Mouse (Mus musculus) liver, embryonic 11.5 days (tissue): ENCODE measurements at regions not wholly inside any gene's neighbourhood (a gene's known extent, or its start where the extent isn't known, plus 50 kb on each side); places are given as distances from the start of the nearest gene placed in this dataset.
A peak's percentile ranks its signal among the peaks of the same experiment; 100 is the strongest.

Source experiments
- ATAC-seq: fragments of 200-750 bp; cut with Nextera tagmentation; replicated peaks from 2 replicates; pipeline ENCODE4 v1.8.0; 2017; ENCODE audit warnings: moderate number of reproducible peaks, mild to moderate bottlenecking, moderate TSS enrichment, moderate library complexity; ENCODE audit not compliant: low FRiP score
- DNase-seq: peaks from one replicate; pipeline ENCODE4 v3.0.0-alpha.2; 2017; ENCODE audit warnings: low spot score
- H3K27ac ChIP-seq: fragments of 300-500 bp; sonication (generic); 2 replicates; pipeline ENCODE4 v1.5.1; 2014; ENCODE audit warnings: mild to moderate bottlenecking, low read depth, low read length, control low read depth
- H3K27me3 ChIP-seq: fragments of 300-500 bp; sonication (generic); replicated peaks from 2 replicates; pipeline ENCODE4 v1.6.1; 2014; ENCODE audit warnings: low read length, mixed read lengths; ENCODE audit not compliant: control insufficient read depth, insufficient read depth
- H3K36me3 ChIP-seq: fragments of 300-500 bp; sonication (generic); 2 replicates; pipeline ENCODE4 v1.6.1; 2014; ENCODE audit warnings: mild to moderate bottlenecking, low read length, moderate library complexity, mixed read lengths; ENCODE audit not compliant: control insufficient read depth, insufficient read depth
- H3K4me1 ChIP-seq: fragments of 300-500 bp; sonication (generic); replicated peaks from 2 replicates; pipeline ENCODE4 v1.6.1; 2014; ENCODE audit warnings: low read length, mixed read lengths; ENCODE audit not compliant: control insufficient read depth, insufficient read depth
- H3K4me2 ChIP-seq: fragments of 300-500 bp; sonication (generic); 2 replicates; pipeline ENCODE4 v1.6.1; 2014; ENCODE audit warnings: mild to moderate bottlenecking, control low read depth, moderate library complexity
- H3K4me3 ChIP-seq: fragments of 300-500 bp; sonication (generic); 2 replicates; pipeline ENCODE4 v1.5.1; 2014; ENCODE audit warnings: low read depth, low read length, control low read depth
- H3K9ac ChIP-seq: fragments of 300-500 bp; sonication (generic); 2 replicates; pipeline ENCODE4 v1.6.1; 2014; ENCODE audit warnings: low read depth, low read length, control low read depth
- H3K9me3 ChIP-seq: fragments of 300-500 bp; sonication (generic); 2 replicates; pipeline ENCODE4 v1.6.1; 2016; ENCODE audit warnings: low read length, inconsistent platforms, mixed read lengths; ENCODE audit not compliant: control insufficient read depth
- WGBS: fragments of 180-500 bp; shearing (Covaris S2); extraction: QIAGEN DNeasy Blood & Tissue Kit; methylation state at CpG from one replicate; pipeline ENCODE4 v1.1.7; 2014; 5-methylcytosine and 5-hydroxymethylcytosine counted together

GRCm38 (mm10) chr2:72733371-72733770 lies 246.9 kb downstream of the Sp3 start:
- H3K4me3 ChIP-seq = no peak overlapping the region
- no peak overlapping the region for H3K9ac ChIP-seq
- no peaks in the 10 kb centered on the region for H3K36me3 ChIP-seq
- no peak for ATAC-seq
- H3K27ac ChIP-seq = no peak overlapping the region
- H3K4me1 ChIP-seq = no peaks in the 10 kb centered on the region
- no peak for DNase-seq
- no peaks in the 10 kb centered on the region for H3K27me3 ChIP-seq
- H3K4me2 ChIP-seq = no peak overlapping the region
- 52% methylated on average over 3 of the region's 3 CpGs for WGBS
- H3K9me3 ChIP-seq = no peaks in the 10 kb centered on the region

- no peak for ATAC-seq
- no peaks in the 10 kb centered on the region for H3K9me3 ChIP-seq
- H3K27ac ChIP-seq = no peak overlapping the region
- no peaks in the 10 kb centered on the region for H3K4me1 ChIP-seq
- H3K4me2 ChIP-seq = no peak overlapping the region
- H3K27me3 ChIP-seq = no peaks in the 10 kb centered on the region
- no peak for DNase-seq
- 81% methylated on average over 9 of the region's 9 CpGs for WGBS
- H3K9ac ChIP-seq = no peak overlapping the region
- no peak overlapping the region for H3K4me3 ChIP-seq
- H3K36me3 ChIP-seq = no peaks in the 10 kb centered on the region
These were observed 245.2 kb downstream of the Sp3 start for GRCm38 (mm10) chr2:72735035-72735434.

DNA sequence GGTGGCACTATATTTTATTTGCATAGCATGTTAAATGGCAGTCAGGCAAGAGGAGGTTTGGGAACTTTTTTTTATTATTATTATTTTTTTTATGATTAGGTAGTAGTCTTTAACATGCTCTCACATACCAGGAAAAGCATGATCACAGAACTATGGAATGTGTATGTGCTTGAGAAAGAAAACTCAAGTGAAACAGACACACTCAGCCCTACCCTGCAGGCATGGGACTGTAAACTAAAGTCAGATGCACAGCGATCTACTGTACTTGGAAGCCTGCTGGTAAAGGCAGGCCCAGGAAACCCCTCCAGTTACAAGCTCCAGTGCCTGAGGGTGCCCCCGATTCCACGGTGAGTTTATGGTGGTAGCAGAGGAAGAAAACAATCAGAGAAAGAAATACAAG lies 243.6 kb downstream of the Sp3 start:
- Histone ChIP-seq H3K4me3 (no peak overlapping the region), H3K9ac (no peak overlapping the region), H3K36me3 (no peaks in the 10 kb centered on the region), H3K4me2 (no peak overlapping the region), H3K9me3 (no peaks in the 10 kb centered on the region), H3K4me1 (no peaks in the 10 kb centered on the region), H3K27ac (no peak overlapping the region), H3K27me3 (no peaks in the 10 kb centered on the region)
- ATAC-seq (no peak), DNase-seq (no peak)
- WGBS = 80% methylated on average over 3 of the region's 3 CpGs

DNA sequence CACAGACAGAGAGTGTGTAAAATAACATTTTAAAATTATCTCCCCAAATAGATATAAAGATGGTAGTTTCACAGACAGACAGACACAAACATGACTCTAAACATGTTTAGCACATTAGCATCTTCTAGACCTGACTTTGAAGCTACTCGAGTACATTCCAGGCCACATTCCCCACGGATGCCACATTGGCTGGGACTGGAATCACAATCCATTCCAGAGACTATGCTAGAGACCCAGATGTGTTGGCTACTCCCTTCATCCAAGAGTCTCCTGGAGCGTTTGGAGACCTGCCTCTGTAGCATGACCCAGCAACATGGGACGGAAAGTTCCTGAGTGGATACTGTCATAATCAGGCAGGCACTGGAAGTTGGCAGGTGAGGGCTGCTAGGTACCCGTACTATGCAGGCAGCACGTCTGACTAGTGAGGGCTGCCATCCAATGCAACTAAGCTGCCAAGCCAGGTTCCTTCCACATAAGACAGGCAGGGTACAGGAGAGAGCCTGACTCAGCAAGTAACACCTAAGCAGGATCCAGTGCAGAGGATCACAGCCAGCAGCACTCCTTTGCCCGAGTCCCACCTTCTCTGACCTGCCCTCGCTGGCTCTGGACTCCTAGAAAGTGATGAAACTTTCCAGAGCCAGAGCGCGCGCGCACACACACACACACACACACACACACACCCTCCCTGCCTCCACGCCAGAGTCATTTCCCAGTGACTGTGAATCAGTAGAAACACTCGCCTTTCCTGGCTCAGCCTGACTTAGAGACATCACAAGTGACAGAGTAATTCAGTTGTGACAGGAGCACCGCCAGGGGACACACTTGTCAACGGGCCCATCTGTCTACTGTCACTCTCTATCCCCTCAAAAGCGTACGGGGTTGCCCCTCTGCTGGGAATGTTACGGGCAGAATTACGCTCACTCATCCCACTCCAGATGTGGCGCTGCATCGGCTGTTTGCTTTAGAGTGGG lies 239.6 kb downstream of the Sp3 start:
- H3K27ac ChIP-seq = no peak overlapping the region
- 58% methylated on average over 22 of the region's 22 CpGs for WGBS
- H3K4me2 ChIP-seq = peak overlapping the region; percentile 42
- no peak overlapping the region for H3K4me3 ChIP-seq
- H3K36me3 ChIP-seq = no peaks in the 10 kb centered on the region
- H3K27me3 ChIP-seq = no peaks in the 10 kb centered on the region
- no peak for DNase-seq
- H3K9ac ChIP-seq = no peak overlapping the region
- H3K9me3 ChIP-seq = no peaks in the 10 kb centered on the region
- H3K4me1 ChIP-seq = no peaks in the 10 kb centered on the region
- no peak for ATAC-seq

DNA sequence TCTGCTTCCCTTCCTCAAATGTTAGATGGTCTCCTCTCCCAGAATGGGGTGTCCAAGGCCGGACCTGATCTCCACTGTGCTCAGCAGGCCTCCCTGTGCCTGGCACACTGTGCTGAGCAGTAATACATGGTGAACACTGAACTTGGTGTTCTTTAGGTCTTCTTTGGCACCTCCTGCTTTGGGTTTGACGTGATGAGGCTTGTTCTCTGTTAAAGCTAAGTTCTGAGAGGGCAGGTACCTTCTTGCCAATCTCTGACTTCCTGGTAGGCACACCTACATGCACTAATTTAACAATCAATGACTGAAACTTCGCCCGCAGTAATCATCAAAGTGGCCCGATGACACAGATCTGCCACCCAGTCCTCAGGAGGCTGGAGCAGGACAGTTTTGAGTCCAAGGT lies 238.5 kb downstream of the Sp3 start:
- Histone ChIP-seq H3K27ac (no peak overlapping the region), H3K9ac (no peak overlapping the region), H3K36me3 (no peaks in the 10 kb centered on the region), H3K9me3 (no peaks in the 10 kb centered on the region), H3K4me3 (no peak overlapping the region), H3K4me1 (no peaks in the 10 kb centered on the region), H3K27me3 (no peaks in the 10 kb centered on the region), H3K4me2 (no peak overlapping the region)
- ATAC-seq = no peak
- WGBS = 84% methylated on average over 5 of the region's 5 CpGs
- no peak for DNase-seq

DNA sequence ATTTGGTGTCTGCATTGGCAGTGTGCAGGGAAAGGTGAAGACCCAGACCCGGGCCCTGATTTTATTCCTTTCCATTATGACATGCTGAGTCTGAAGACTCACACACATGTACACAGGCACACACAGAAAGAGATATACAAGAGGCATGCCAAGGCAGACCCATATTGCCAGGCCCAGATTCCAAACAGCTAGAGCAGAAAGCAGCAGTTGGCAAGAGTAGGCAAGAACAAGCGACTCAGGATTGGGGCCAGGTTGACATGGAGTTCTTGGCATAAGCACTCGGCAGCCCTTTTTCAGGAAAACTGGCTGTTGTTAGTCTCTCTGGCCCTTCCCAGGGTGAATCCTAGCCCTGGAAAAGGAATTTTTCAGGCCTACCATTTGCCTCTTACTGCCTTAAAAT lies 236.6 kb downstream of the Sp3 start:
- ATAC-seq (no peak), DNase-seq (no peak)
- Histone ChIP-seq H3K27ac (no peak overlapping the region), H3K9me3 (no peaks in the 10 kb centered on the region), H3K36me3 (no peaks in the 10 kb centered on the region), H3K4me1 (no peaks in the 10 kb centered on the region), H3K9ac (no peak overlapping the region), H3K4me3 (no peak overlapping the region), H3K4me2 (no peak overlapping the region), H3K27me3 (no peaks in the 10 kb centered on the region)
- 78% methylated on average over 3 of the region's 3 CpGs for WGBS

DNA sequence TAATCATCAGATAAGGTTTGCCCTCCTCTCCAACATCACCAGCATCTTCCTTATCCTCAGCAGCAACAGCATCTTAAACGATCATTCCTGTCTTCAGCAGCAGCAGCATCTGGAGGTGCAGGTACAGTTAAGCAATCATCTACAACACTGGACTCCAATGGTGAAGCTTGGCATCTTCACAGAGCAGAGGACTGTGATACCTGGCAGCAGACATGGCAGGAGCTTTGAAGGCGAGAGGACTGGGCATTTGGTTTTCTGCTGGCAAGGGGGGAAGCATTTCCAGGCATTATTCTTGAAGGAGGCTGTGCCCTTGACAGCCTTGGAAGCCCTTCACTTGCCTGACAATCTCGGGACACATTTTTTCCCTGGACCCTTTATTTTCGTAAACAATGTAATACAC lies 235.3 kb downstream of the Sp3 start:
- Histone ChIP-seq H3K9me3 (0 out of 2 replicates have a peak, but pooled peaks cover under 1% of the 10 kb centered on the region), H3K9ac (no peak overlapping the region), H3K27me3 (no peaks in the 10 kb centered on the region), H3K4me2 (no peak overlapping the region), H3K36me3 (no peaks in the 10 kb centered on the region), H3K27ac (no peak overlapping the region), H3K4me3 (no peak overlapping the region), H3K4me1 (no peaks in the 10 kb centered on the region)
- ATAC-seq (no peak), DNase-seq (no peak)
- WGBS = 75% methylated on average over 4 of the region's 4 CpGs

DNA sequence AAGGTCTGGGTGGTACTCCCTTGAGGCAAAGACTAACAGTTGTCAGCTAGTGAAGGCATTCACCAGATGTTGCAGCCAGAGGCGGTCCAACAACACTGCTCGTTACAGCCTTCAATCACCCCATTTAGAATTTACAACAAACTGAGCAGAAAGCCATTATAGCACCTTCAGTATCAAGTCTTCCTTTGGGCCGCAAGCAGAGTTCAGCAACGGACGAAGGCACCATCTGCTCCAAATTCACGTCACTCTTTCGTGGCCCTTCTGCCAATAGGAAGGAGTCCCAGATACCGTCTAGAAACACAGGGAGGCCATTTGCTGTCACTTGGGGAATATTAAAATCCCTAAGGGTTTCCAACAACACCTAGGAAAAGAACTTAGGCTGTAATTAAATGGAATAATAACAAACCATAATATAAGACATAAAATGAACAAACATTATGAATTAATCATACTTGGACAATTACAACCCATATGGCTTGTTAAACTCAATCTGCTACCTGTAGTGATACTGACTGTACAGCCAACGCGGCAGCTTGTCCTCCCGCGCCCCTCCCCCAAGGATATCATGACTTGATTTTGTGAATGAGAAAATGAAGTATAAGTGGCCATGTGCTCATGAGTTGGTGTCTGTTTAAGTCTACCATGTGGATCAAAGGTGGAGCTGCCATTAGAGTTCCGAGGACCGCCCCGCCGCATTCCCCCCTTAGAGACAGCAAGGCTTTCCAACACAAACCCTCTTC lies 233.6 kb downstream of the Sp3 start:
- Histone ChIP-seq H3K27me3 (no peaks in the 10 kb centered on the region), H3K4me1 (no peaks in the 10 kb centered on the region), H3K9ac (no peak overlapping the region), H3K4me3 (no peak overlapping the region), H3K36me3 (no peaks in the 10 kb centered on the region), H3K4me2 (no peak overlapping the region), H3K9me3 (0 out of 2 replicates have a peak, but pooled peaks cover 3% of the 10 kb centered on the region), H3K27ac (no peak overlapping the region)
- ATAC-seq (no peak), DNase-seq (no peak)
- 86% methylated on average over 16 of the region's 16 CpGs for WGBS
